Mouse (Mus musculus) C2C12 (cell line): ENCODE results near the gene Gkap1.

Experiments
- FOSL1 ChIP-seq: IDR thresholded peaks from one replicate; pipeline ENCODE4 v1.8.0; 2011; ENCODE audit warnings: mild to moderate bottlenecking, low read length; ENCODE audit not compliant: poor library complexity, insufficient read depth, severe bottlenecking
- MAX ChIP-seq: IDR thresholded peaks from one replicate; pipeline ENCODE4 v1.6.1; 2011; ENCODE audit warnings: mild to moderate bottlenecking, control low read depth

DNA sequence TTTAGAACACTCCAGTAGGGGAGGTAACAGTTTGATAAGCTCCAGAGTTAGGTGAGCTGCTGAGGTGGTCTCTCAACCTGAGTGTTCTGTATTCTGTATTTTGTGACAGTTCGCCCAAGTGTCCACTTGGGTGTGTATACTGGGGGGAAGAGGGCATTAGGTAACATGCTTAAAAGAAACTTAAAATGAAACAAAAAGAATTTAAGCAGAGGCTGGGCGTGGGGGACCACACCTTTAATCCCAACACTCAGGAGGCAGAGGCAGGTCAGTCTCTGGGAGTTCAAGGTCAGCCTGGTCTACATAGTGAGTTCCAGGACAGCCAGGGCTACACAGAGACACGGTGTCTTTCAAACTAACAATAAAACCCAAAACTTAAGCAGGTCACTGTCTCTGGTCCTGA lies 5.0 kb upstream of the Gkap1 start:
- TF ChIP-seq FOSL1 (no peak), MAX (no peak)
